Mouse (Mus musculus): ENCODE measurements at regions not wholly inside any gene's neighbourhood (a gene's known extent, or its start where the extent isn't known, plus 50 kb on each side); places are given as distances from the start of the nearest gene placed in this dataset.
A peak's percentile ranks its signal among the peaks of the same experiment; 100 is the strongest.

DNA sequence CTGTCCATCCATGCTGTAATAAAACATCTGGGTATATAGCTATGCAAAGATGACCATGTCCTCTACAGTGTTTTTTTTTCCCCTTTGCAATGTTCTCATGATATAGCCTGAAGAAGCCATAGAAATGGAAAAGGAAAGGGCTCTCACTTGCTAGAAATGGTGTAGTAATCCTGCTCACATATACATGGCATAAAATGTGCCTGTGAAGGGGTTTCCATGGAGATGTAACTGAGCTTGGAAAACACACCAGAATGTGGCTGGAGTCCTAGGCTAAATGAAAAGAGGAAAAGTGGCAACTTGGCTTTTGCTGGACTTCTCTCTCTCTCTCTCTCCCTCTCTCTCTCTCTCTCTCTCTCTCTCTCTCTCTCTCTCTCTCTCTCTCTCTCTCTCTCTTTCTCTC is 178.7 kb upstream of the Negr1 start:
- no peak for ATAC-seq (ENCODE audit: low FRiP score, low TSS enrichment)
- Histone ChIP-seq H3K27ac (replicated peaks; ENCODE audit: low read depth, low read length) (no peak overlapping the region), H3K4me1 (ENCODE audit: control insufficient read depth, insufficient read depth, low read length) (no peaks in the 10 kb centered on the region), H3K4me3 (replicated peaks; ENCODE audit: low read depth, low read length) (no peak overlapping the region), H3K4me2 (ENCODE audit: low read length) (no peak overlapping the region), H3K27me3 (ENCODE audit: control insufficient read depth, insufficient read depth, low read length) (no peaks in the 10 kb centered on the region), H3K36me3 (ENCODE audit: control insufficient read depth, insufficient read depth, low read length) (no peaks in the 10 kb centered on the region), H3K9me3 (ENCODE audit: control insufficient read depth, low read length) (no peaks in the 10 kb centered on the region), H3K9ac (replicated peaks; ENCODE audit: low read length) (no peak overlapping the region)
- DNase-seq: no peak

- no peak for ATAC-seq (ENCODE audit: low FRiP score, low TSS enrichment)
- no peaks in the 10 kb centered on the region for H3K27me3 ChIP-seq (ENCODE audit: control insufficient read depth, insufficient read depth, low read length)
- H3K4me2 ChIP-seq (ENCODE audit: low read length): no peak overlapping the region
- 90% methylated on average over 3 of the region's 3 CpGs for WGBS
- no peaks in the 10 kb centered on the region for H3K4me1 ChIP-seq (ENCODE audit: control insufficient read depth, insufficient read depth, low read length)
- H3K9ac ChIP-seq (replicated peaks; ENCODE audit: low read length): no peak overlapping the region
- DNase-seq: no peak
- no peaks in the 10 kb centered on the region for H3K9me3 ChIP-seq (ENCODE audit: control insufficient read depth, low read length)
- no peaks in the 10 kb centered on the region for H3K36me3 ChIP-seq (ENCODE audit: control insufficient read depth, insufficient read depth, low read length)
- H3K4me3 ChIP-seq (replicated peaks; ENCODE audit: low read depth, low read length): no peak overlapping the region
- no peak overlapping the region for H3K27ac ChIP-seq (replicated peaks; ENCODE audit: low read depth, low read length)
Measured at GRCm38 (mm10) chr3:156406136-156406535, 155.5 kb upstream of the Negr1 start.

GRCm38 (mm10) chr3:156407112-156407511 is 154.5 kb upstream of the Negr1 start:
- Histone ChIP-seq H3K27ac (replicated peaks; ENCODE audit: low read depth, low read length) (no peak overlapping the region), H3K9ac (replicated peaks; ENCODE audit: low read length) (no peak overlapping the region), H3K9me3 (ENCODE audit: control insufficient read depth, low read length) (no peaks in the 10 kb centered on the region), H3K27me3 (ENCODE audit: control insufficient read depth, insufficient read depth, low read length) (no peaks in the 10 kb centered on the region), H3K4me1 (ENCODE audit: control insufficient read depth, insufficient read depth, low read length) (no peaks in the 10 kb centered on the region), H3K36me3 (ENCODE audit: control insufficient read depth, insufficient read depth, low read length) (no peaks in the 10 kb centered on the region), H3K4me3 (replicated peaks; ENCODE audit: low read depth, low read length) (no peak overlapping the region), H3K4me2 (ENCODE audit: low read length) (no peak overlapping the region)
- WGBS: 93% methylated on average over 2 of the region's 2 CpGs
- DNase-seq (no peak), ATAC-seq (ENCODE audit: low FRiP score, low TSS enrichment) (no peak)

DNA sequence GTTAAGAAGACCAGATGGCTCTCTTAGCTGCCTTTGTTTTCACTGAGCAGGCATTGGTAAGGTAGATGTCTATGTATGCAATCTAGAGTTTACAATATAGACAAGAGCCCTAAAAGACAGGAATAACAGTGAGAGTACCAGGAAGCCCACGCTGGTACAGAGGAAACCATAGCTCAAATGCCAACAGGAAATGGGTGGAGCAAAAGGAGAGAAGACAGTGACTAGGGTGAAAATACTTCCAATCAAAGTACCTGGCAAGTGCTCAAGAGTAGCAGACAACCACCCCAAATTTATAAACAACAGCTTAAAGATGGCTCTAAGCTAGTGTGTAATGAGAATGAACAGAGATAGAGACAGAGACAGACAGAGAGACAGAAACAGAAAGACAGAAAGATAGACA is 151.5 kb upstream of the Negr1 start:
- Histone ChIP-seq H3K9me3 (ENCODE audit: control insufficient read depth, low read length) (no peaks in the 10 kb centered on the region), H3K9ac (replicated peaks; ENCODE audit: low read length) (no peak overlapping the region), H3K4me1 (ENCODE audit: control insufficient read depth, insufficient read depth, low read length) (no peaks in the 10 kb centered on the region), H3K4me3 (replicated peaks; ENCODE audit: low read depth, low read length) (no peak overlapping the region), H3K27me3 (ENCODE audit: control insufficient read depth, insufficient read depth, low read length) (no peaks in the 10 kb centered on the region), H3K4me2 (ENCODE audit: low read length) (no peak overlapping the region), H3K27ac (replicated peaks; ENCODE audit: low read depth, low read length) (no peak overlapping the region), H3K36me3 (ENCODE audit: control insufficient read depth, insufficient read depth, low read length) (no peaks in the 10 kb centered on the region)
- ATAC-seq (ENCODE audit: low FRiP score, low TSS enrichment) (no peak), DNase-seq (no peak)
- 70% methylated on average over 1 of the region's 1 CpGs for WGBS

DNA sequence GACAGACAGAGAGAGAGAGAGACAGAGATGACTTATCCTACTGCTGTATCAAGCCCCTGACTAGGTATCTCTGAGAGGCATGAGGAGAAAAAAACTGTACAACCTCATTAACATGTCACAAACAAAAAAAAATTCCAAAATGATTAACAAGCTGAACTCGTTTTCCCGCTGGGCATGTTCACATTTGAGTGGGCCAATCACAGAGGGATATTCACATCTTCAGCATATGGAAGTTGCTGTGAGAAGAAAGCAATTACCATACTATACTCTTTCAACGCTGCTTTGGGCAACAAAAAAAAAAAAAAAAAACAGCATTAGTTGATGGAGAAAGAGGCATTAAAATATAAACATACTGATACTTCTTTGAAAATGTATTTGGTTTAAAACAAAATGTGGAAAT is 148.8 kb upstream of the Negr1 start:
- H3K9ac ChIP-seq (replicated peaks; ENCODE audit: low read length): no peak overlapping the region
- no peak overlapping the region for H3K4me2 ChIP-seq (ENCODE audit: low read length)
- H3K36me3 ChIP-seq (ENCODE audit: control insufficient read depth, insufficient read depth, low read length): no peaks in the 10 kb centered on the region
- no peaks in the 10 kb centered on the region for H3K4me1 ChIP-seq (ENCODE audit: control insufficient read depth, insufficient read depth, low read length)
- DNase-seq (no peak), ATAC-seq (ENCODE audit: low FRiP score, low TSS enrichment) (no peak)
- no peak overlapping the region for H3K4me3 ChIP-seq (replicated peaks; ENCODE audit: low read depth, low read length)
- H3K9me3 ChIP-seq (ENCODE audit: control insufficient read depth, low read length): no peaks in the 10 kb centered on the region
- H3K27ac ChIP-seq (replicated peaks; ENCODE audit: low read depth, low read length): no peak overlapping the region
- WGBS: 76% methylated on average over 3 of the region's 3 CpGs
- no peaks in the 10 kb centered on the region for H3K27me3 ChIP-seq (ENCODE audit: control insufficient read depth, insufficient read depth, low read length)

DNA sequence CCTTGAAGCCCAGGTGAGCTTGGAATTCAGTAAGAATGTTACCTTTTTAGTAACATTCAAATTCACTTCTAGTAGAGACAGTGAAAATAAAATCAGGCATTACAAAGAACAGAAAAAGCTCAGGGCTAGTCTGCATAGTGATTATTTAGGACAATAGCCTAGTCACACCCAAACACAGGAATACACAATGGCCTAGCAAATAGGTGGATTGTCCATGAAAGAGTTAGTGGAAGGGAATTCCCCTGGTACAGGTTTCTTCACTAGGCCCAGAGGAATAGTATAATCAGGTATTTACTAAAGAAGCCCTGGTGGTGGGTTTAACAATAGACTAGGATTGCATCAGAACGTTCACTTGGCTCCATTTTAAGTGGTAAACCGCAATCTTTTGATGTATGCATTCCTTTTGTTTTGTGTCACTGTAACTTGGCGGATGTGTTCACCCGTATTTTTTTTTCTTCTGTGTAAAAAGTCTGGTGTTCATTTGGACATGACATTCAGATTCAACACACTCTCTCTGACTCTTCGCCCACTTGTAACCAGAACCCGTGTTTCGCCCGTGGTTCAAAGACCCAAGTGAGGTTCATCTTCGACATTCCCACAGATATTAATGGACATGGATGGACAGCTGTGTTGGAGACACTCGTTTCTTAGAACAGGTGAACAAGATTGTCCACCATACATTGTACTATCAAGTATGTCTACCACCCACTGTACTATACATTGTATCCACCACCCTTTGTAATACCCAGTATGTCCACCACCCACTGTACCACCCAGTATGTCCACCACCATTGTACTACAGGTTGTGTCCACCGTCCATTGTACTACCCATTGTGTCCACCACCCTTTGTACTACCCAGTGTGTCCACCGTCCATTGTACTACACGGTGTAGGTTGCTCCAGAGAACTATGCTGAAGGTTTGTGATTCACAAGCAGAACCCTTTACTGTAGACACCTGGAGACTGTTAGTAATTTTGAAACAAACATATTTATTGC is 146.9 kb upstream of the Negr1 start:
- H3K4me3 ChIP-seq (replicated peaks; ENCODE audit: low read depth, low read length): no peak overlapping the region
- peak; percentile 55; the same call in 1 of the 2 replicates for ATAC-seq (ENCODE audit: low FRiP score, low TSS enrichment)
- 90% methylated on average over 13 of the region's 13 CpGs for WGBS

GRCm38 (mm10) chr3:156418124-156418523 is 143.5 kb upstream of the Negr1 start:
- no peak overlapping the region for H3K4me2 ChIP-seq (ENCODE audit: low read length)
- no peaks in the 10 kb centered on the region for H3K9me3 ChIP-seq (ENCODE audit: control insufficient read depth, low read length)
- no peaks in the 10 kb centered on the region for H3K27me3 ChIP-seq (ENCODE audit: control insufficient read depth, insufficient read depth, low read length)
- H3K36me3 ChIP-seq (ENCODE audit: control insufficient read depth, insufficient read depth, low read length): no peaks in the 10 kb centered on the region
- no peak for ATAC-seq (ENCODE audit: low FRiP score, low TSS enrichment)
- no peaks in the 10 kb centered on the region for H3K4me1 ChIP-seq (ENCODE audit: control insufficient read depth, insufficient read depth, low read length)
- no peak overlapping the region for H3K4me3 ChIP-seq (replicated peaks; ENCODE audit: low read depth, low read length)
- DNase-seq: no peak
- no peak overlapping the region for H3K27ac ChIP-seq (replicated peaks; ENCODE audit: low read depth, low read length)
- no peak overlapping the region for H3K9ac ChIP-seq (replicated peaks; ENCODE audit: low read length)

More for the DNA sequence above, 146.9 kb upstream of the Negr1 start:
- H3K9me3 ChIP-seq (ENCODE audit: control insufficient read depth, low read length): no peaks in the 10 kb centered on the region
- H3K4me1 ChIP-seq (ENCODE audit: control insufficient read depth, insufficient read depth, low read length): no peaks in the 10 kb centered on the region
- no peaks in the 10 kb centered on the region for H3K36me3 ChIP-seq (ENCODE audit: control insufficient read depth, insufficient read depth, low read length)
- no peaks in the 10 kb centered on the region for H3K27me3 ChIP-seq (ENCODE audit: control insufficient read depth, insufficient read depth, low read length)
- H3K4me2 ChIP-seq (ENCODE audit: low read length): no peak overlapping the region
- DNase-seq: no peak
- H3K27ac ChIP-seq (replicated peaks; ENCODE audit: low read depth, low read length): no peak overlapping the region
- H3K9ac ChIP-seq (replicated peaks; ENCODE audit: low read length): no peak overlapping the region

DNA sequence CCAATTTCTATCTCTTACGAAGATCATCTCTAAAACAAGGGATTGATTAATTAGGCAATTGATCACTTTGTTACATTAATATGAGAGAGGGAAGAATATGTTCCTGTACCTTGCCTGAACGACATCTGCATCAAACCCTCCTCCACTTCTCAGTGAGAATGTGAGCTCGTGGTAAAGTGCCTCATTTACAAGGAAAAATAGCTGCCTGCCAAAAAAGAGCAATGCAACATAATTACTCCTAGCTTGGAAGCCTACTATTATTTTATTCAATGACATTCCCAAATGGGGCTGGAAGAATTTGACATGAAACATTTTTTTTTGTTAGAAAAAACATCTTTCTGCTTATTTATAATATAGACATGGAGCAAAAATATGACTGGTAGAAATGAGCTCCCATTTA is 138.5 kb upstream of the Negr1 start:
- H3K4me1 ChIP-seq (ENCODE audit: control insufficient read depth, insufficient read depth, low read length): no peaks in the 10 kb centered on the region
- no peaks in the 10 kb centered on the region for H3K27me3 ChIP-seq (ENCODE audit: control insufficient read depth, insufficient read depth, low read length)
- DNase-seq (no peak), ATAC-seq (ENCODE audit: low FRiP score, low TSS enrichment) (no peak)
- H3K4me3 ChIP-seq (replicated peaks; ENCODE audit: low read depth, low read length): no peak overlapping the region
- no peak overlapping the region for H3K9ac ChIP-seq (replicated peaks; ENCODE audit: low read length)
- no peaks in the 10 kb centered on the region for H3K9me3 ChIP-seq (ENCODE audit: control insufficient read depth, low read length)
- no peak overlapping the region for H3K27ac ChIP-seq (replicated peaks; ENCODE audit: low read depth, low read length)
- WGBS: 74% methylated on average over 3 of the region's 3 CpGs
- no peak overlapping the region for H3K4me2 ChIP-seq (ENCODE audit: low read length)
- no peaks in the 10 kb centered on the region for H3K36me3 ChIP-seq (ENCODE audit: control insufficient read depth, insufficient read depth, low read length)

DNA sequence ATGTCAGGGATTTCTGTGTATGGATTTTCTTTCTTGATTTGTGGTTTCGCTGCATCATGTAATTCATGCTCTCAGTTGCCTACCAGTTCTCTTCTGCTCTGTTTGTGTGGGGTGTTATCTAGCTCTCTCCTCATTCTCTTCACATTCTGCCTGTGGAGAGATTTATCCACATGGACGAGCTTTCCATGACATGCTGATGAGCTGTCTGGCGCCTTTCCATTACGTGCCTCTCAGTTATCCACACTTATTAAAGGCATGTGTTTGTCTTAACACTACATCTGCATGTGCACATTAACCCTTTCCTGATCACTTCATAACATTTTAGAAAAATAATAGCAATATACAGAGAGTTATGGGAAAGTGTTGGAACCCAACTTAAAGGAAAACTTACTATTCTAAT is 106.6 kb upstream of the Negr1 start:
- WGBS: 70% methylated on average over 4 of the region's 4 CpGs
- H3K4me3 ChIP-seq (replicated peaks; ENCODE audit: low read depth, low read length): no peak overlapping the region
- H3K4me2 ChIP-seq (ENCODE audit: low read length): no peak overlapping the region
- no peaks in the 10 kb centered on the region for H3K27me3 ChIP-seq (ENCODE audit: control insufficient read depth, insufficient read depth, low read length)
- H3K9ac ChIP-seq (replicated peaks; ENCODE audit: low read length): no peak overlapping the region
- no peaks in the 10 kb centered on the region for H3K36me3 ChIP-seq (ENCODE audit: control insufficient read depth, insufficient read depth, low read length)
- no peaks in the 10 kb centered on the region for H3K9me3 ChIP-seq (ENCODE audit: control insufficient read depth, low read length)
- DNase-seq (no peak), ATAC-seq (ENCODE audit: low FRiP score, low TSS enrichment) (no peak)
- no peaks in the 10 kb centered on the region for H3K4me1 ChIP-seq (ENCODE audit: control insufficient read depth, insufficient read depth, low read length)
- no peak overlapping the region for H3K27ac ChIP-seq (replicated peaks; ENCODE audit: low read depth, low read length)
